Mouse (Mus musculus) liver, embryonic 11.5 days (tissue): ENCODE measurements around the gene Rgs7. TPM values are rescaled to one million over a fixed set of nuclear protein-coding genes. Genes with fewer than 3 reads are reported as not detected.

Experiments used
- ATAC-seq: fragments of 200-750 bp; cut with Nextera tagmentation; replicated peaks from 2 replicates; pipeline ENCODE4 v1.8.0; 2017; ENCODE audit warnings: moderate number of reproducible peaks, mild to moderate bottlenecking, moderate TSS enrichment, moderate library complexity; ENCODE audit not compliant: low FRiP score
- DNase-seq: peaks from one replicate; pipeline ENCODE4 v3.0.0-alpha.2; 2017; ENCODE audit warnings: low spot score
- H3K27ac ChIP-seq: fragments of 300-500 bp; sonication (generic); 2 replicates; pipeline ENCODE4 v1.5.1; 2014; ENCODE audit warnings: mild to moderate bottlenecking, low read depth, low read length, control low read depth
- H3K27me3 ChIP-seq: fragments of 300-500 bp; sonication (generic); replicated peaks from 2 replicates; pipeline ENCODE4 v1.6.1; 2014; ENCODE audit warnings: low read length, mixed read lengths; ENCODE audit not compliant: control insufficient read depth, insufficient read depth
- H3K36me3 ChIP-seq: fragments of 300-500 bp; sonication (generic); 2 replicates; pipeline ENCODE4 v1.6.1; 2014; ENCODE audit warnings: mild to moderate bottlenecking, low read length, moderate library complexity, mixed read lengths; ENCODE audit not compliant: control insufficient read depth, insufficient read depth
- H3K4me1 ChIP-seq: fragments of 300-500 bp; sonication (generic); replicated peaks from 2 replicates; pipeline ENCODE4 v1.6.1; 2014; ENCODE audit warnings: low read length, mixed read lengths; ENCODE audit not compliant: control insufficient read depth, insufficient read depth
- H3K4me2 ChIP-seq: fragments of 300-500 bp; sonication (generic); 2 replicates; pipeline ENCODE4 v1.6.1; 2014; ENCODE audit warnings: mild to moderate bottlenecking, control low read depth, moderate library complexity
- H3K4me3 ChIP-seq: fragments of 300-500 bp; sonication (generic); 2 replicates; pipeline ENCODE4 v1.5.1; 2014; ENCODE audit warnings: low read depth, low read length, control low read depth
- H3K9ac ChIP-seq: fragments of 300-500 bp; sonication (generic); 2 replicates; pipeline ENCODE4 v1.6.1; 2014; ENCODE audit warnings: low read depth, low read length, control low read depth
- H3K9me3 ChIP-seq: fragments of 300-500 bp; sonication (generic); 2 replicates; pipeline ENCODE4 v1.6.1; 2016; ENCODE audit warnings: low read length, inconsistent platforms, mixed read lengths; ENCODE audit not compliant: control insufficient read depth
- WGBS: fragments of 180-500 bp; shearing (Covaris S2); extraction: QIAGEN DNeasy Blood & Tissue Kit; methylation state at CpG from one replicate; pipeline ENCODE4 v1.1.7; 2014; 5-methylcytosine and 5-hydroxymethylcytosine counted together
- polyA plus RNA-seq: library from polyadenylated mRNA; unstranded; fragments of >200 nt; fragmentation: Nextera tagmentation; extraction: Ambion mirVana; gene quantifications from 2 replicates; pipeline ENCODE4 v1.2.1, GENCODE M21; 2014

Rgs7 gene
- polyA plus RNA-seq, 1 experiment from 2014 or later = 0.19 TPM

- no peak for ATAC-seq
- no peaks in the 10 kb centered on the region for H3K36me3 ChIP-seq
- no peaks in the 10 kb centered on the region for H3K9me3 ChIP-seq
- H3K4me3 ChIP-seq = no peak overlapping the region
- no peaks in the 10 kb centered on the region for H3K4me1 ChIP-seq
- no peaks in the 10 kb centered on the region for H3K27me3 ChIP-seq
- H3K9ac ChIP-seq = no peak overlapping the region
- no peak for DNase-seq
- H3K4me2 ChIP-seq = no peak overlapping the region
- WGBS = 72% methylated on average over 4 of the region's 4 CpGs
- H3K27ac ChIP-seq = no peak overlapping the region
Measured at GRCm38 (mm10) chr1:175069758-175070290, 422.5 kb downstream of the Rgs7 start.

GRCm38 (mm10) chr1:175049121-175049520, 443.2 kb downstream of the Rgs7 start:
- no peaks in the 10 kb centered on the region for H3K4me1 ChIP-seq
- no peak overlapping the region for H3K4me2 ChIP-seq
- 81% methylated on average over 6 of the region's 6 CpGs for WGBS
- H3K27ac ChIP-seq = no peak overlapping the region
- H3K9me3 ChIP-seq = no peaks in the 10 kb centered on the region
- ATAC-seq (no peak), DNase-seq (no peak)
- H3K27me3 ChIP-seq = no peaks in the 10 kb centered on the region
- H3K9ac ChIP-seq = no peak overlapping the region
- H3K4me3 ChIP-seq = no peak overlapping the region
- H3K36me3 ChIP-seq = no peaks in the 10 kb centered on the region

GRCm38 (mm10) chr1:175041167-175041817, 451.0 kb downstream of the Rgs7 start:
- Histone ChIP-seq H3K36me3 (no peaks in the 10 kb centered on the region), H3K4me3 (no peak overlapping the region), H3K9me3 (no peaks in the 10 kb centered on the region), H3K27me3 (no peaks in the 10 kb centered on the region), H3K9ac (no peak overlapping the region), H3K27ac (no peak overlapping the region), H3K4me1 (no peaks in the 10 kb centered on the region), H3K4me2 (no peak overlapping the region)
- WGBS = 51% methylated on average over 4 of the region's 4 CpGs
- ATAC-seq (peak; percentile 81), DNase-seq (no peak)

- Histone ChIP-seq H3K27me3 (no peaks in the 10 kb centered on the region), H3K9me3 (no peaks in the 10 kb centered on the region), H3K4me1 (no peaks in the 10 kb centered on the region), H3K27ac (no peak overlapping the region), H3K9ac (no peak overlapping the region), H3K4me3 (no peak overlapping the region), H3K36me3 (no peaks in the 10 kb centered on the region), H3K4me2 (no peak overlapping the region)
- WGBS = 80% methylated on average over 4 of the region's 4 CpGs
- DNase-seq (no peak), ATAC-seq (no peak)
Measured at GRCm38 (mm10) chr1:175040038-175040437, 452.3 kb downstream of the Rgs7 start.

- DNase-seq = no peak
- ATAC-seq = no peak
- Histone ChIP-seq H3K4me1 (no peaks in the 10 kb centered on the region), H3K4me2 (no peak overlapping the region), H3K36me3 (no peaks in the 10 kb centered on the region), H3K9me3 (no peaks in the 10 kb centered on the region), H3K4me3 (no peak overlapping the region), H3K27me3 (no peaks in the 10 kb centered on the region), H3K9ac (no peak overlapping the region), H3K27ac (no peak overlapping the region)
- 66% methylated on average over 6 of the region's 6 CpGs for WGBS
Measured at GRCm38 (mm10) chr1:175039567-175039966, 452.7 kb downstream of the Rgs7 start.

- Histone ChIP-seq H3K9me3 (no peaks in the 10 kb centered on the region), H3K4me2 (no peak overlapping the region), H3K4me1 (no peaks in the 10 kb centered on the region), H3K4me3 (no peak overlapping the region), H3K9ac (no peak overlapping the region), H3K36me3 (no peaks in the 10 kb centered on the region), H3K27ac (no peak overlapping the region), H3K27me3 (no peaks in the 10 kb centered on the region)
- ATAC-seq (no peak), DNase-seq (no peak)
- WGBS = 73% methylated on average over 5 of the region's 5 CpGs
Measured at GRCm38 (mm10) chr1:175035461-175035860, 456.8 kb downstream of the Rgs7 start.

GRCm38 (mm10) chr1:175032015-175032414, 460.3 kb downstream of the Rgs7 start:
- 64% methylated on average over 6 of the region's 6 CpGs for WGBS
- Histone ChIP-seq H3K27ac (no peak overlapping the region), H3K27me3 (no peaks in the 10 kb centered on the region), H3K4me1 (no peaks in the 10 kb centered on the region), H3K36me3 (no peaks in the 10 kb centered on the region), H3K9me3 (no peaks in the 10 kb centered on the region), H3K4me2 (no peak overlapping the region), H3K4me3 (no peak overlapping the region), H3K9ac (no peak overlapping the region)
- DNase-seq (no peak), ATAC-seq (no peak)

GRCm38 (mm10) chr1:175028716-175029204, 463.5 kb downstream of the Rgs7 start:
- WGBS = 23% methylated on average over 9 of the region's 9 CpGs
- no peaks in the 10 kb centered on the region for H3K9me3 ChIP-seq
- H3K4me2 ChIP-seq = no peak overlapping the region
- DNase-seq (no peak), ATAC-seq (no peak)
- H3K36me3 ChIP-seq = no peaks in the 10 kb centered on the region
- no peaks in the 10 kb centered on the region for H3K4me1 ChIP-seq
- no peak overlapping the region for H3K9ac ChIP-seq
- no peak overlapping the region for H3K27ac ChIP-seq
- H3K27me3 ChIP-seq = no peaks in the 10 kb centered on the region
- no peak overlapping the region for H3K4me3 ChIP-seq

GRCm38 (mm10) chr1:175028267-175028666, 464.0 kb downstream of the Rgs7 start:
- H3K9me3 ChIP-seq = no peaks in the 10 kb centered on the region
- H3K4me2 ChIP-seq = no peak overlapping the region
- ATAC-seq = no peak
- no peak overlapping the region for H3K9ac ChIP-seq
- 21% methylated on average over 4 of the region's 4 CpGs for WGBS
- H3K4me1 ChIP-seq = no peaks in the 10 kb centered on the region
- no peaks in the 10 kb centered on the region for H3K36me3 ChIP-seq
- no peak overlapping the region for H3K27ac ChIP-seq
- no peaks in the 10 kb centered on the region for H3K27me3 ChIP-seq
- DNase-seq = no peak
- H3K4me3 ChIP-seq = no peak overlapping the region
